Mouse (Mus musculus) MEL (cell line): ENCODE measurements around the gene Prok1. TPM values are rescaled to one million over a fixed set of nuclear protein-coding genes. Genes with fewer than 3 reads are reported as not detected.

Experiments
- DNase-seq: peaks from one replicate; pipeline ENCODE4 v3.0.0; 2011; ENCODE audit warnings: low read depth, low spot score
- H3K27ac ChIP-seq: 2 replicates; pipeline ENCODE4 v1.5.1; 2012; ENCODE audit warnings: low read depth, mild to moderate bottlenecking, control low read depth, low read length, moderate library complexity; ENCODE audit not compliant: control insufficient read depth
- H3K27me3 ChIP-seq, 2 experiments: fragments of 150-350 bp in 1 of 2; sonication (generic) in 1 of 2; 2 replicates each; pipeline ENCODE4 v1.6.1; 2012; ENCODE audit warnings: low read length in 2 of 2, mild to moderate bottlenecking in 2 of 2, improper control_type of control experiment in 1 of 2, moderate library complexity in 1 of 2; ENCODE audit not compliant: insufficient read depth in 2 of 2, control insufficient read depth in 1 of 2
- H3K36me3 ChIP-seq, 2 experiments: 2 replicates each; pipeline ENCODE4 v1.6.1; 2012 to 2014; ENCODE audit warnings: low read length in 2 of 2, improper control_type of control experiment in 1 of 2, inconsistent platforms in 1 of 2, mild to moderate bottlenecking in 1 of 2; ENCODE audit not compliant: insufficient read depth in 2 of 2, control insufficient read depth in 1 of 2
- H3K4me1 ChIP-seq, 2 experiments: fragments of 150-350 bp in 1 of 2; sonication (generic) in 1 of 2; 2 replicates each; pipeline ENCODE4 v1.6.1; 2012; ENCODE audit warnings: low read length in 2 of 2, improper control_type of control experiment in 1 of 2, mild to moderate bottlenecking in 1 of 2; ENCODE audit not compliant: insufficient read depth in 2 of 2, control insufficient read depth in 1 of 2
- H3K4me3 ChIP-seq, 2 experiments: fragments of 150-350 bp in 1 of 2; sonication (generic) in 1 of 2; 2 replicates each; pipeline ENCODE4 v1.5.1; 2012; ENCODE audit warnings: low read depth in 2 of 2, low read length in 2 of 2, mild to moderate bottlenecking in 2 of 2, moderate library complexity in 2 of 2, control low read depth in 1 of 2, improper control_type of control experiment in 1 of 2; ENCODE audit not compliant: control insufficient read depth in 1 of 2, insufficient read depth in 1 of 2
- H3K79me2 ChIP-seq: 2 replicates; pipeline ENCODE4 v1.6.1; 2012; ENCODE audit warnings: mild to moderate bottlenecking, low read length, moderate library complexity; ENCODE audit not compliant: control insufficient read depth, poor library complexity, insufficient read depth
- H3K9ac ChIP-seq: 2 replicates; pipeline ENCODE4 v1.6.1; 2012; ENCODE audit warnings: low read depth, mild to moderate bottlenecking, control low read depth, low read length, moderate library complexity; ENCODE audit not compliant: control insufficient read depth, poor library complexity, severe bottlenecking
- H3K9me3 ChIP-seq: fragments of 150-350 bp; sonication (generic); replicated peaks from 2 replicates; pipeline ENCODE4 v1.6.1; 2012; ENCODE audit warnings: mild to moderate bottlenecking, low read length, improper control_type of control experiment, moderate library complexity; ENCODE audit not compliant: insufficient read depth
- CTCF ChIP-seq, 3 experiments: IDR thresholded peaks in 2 of 3; conservative IDR thresholded peaks in 1 of 3; 2 replicates each; pipeline ENCODE4 v1.5.1; 2011 to 2012; ENCODE audit warnings: low read length in 3 of 3, low read depth in 2 of 3, mild to moderate bottlenecking in 2 of 3, improper control_type of control experiment in 1 of 3, inconsistent platforms in 1 of 3, mixed read lengths in 1 of 3, moderate library complexity in 1 of 3; ENCODE audit not compliant: control insufficient read depth in 1 of 3, insufficient read depth in 1 of 3, poor library complexity in 1 of 3, severe bottlenecking in 1 of 3
- E2F4 ChIP-seq: IDR thresholded peaks from 2 replicates; pipeline ENCODE4 v1.6.1; 2011; ENCODE audit warnings: low read depth, low read length, improper control_type of control experiment, borderline replicate concordance
- EP300 ChIP-seq, 2 experiments: IDR thresholded peaks; 2 replicates each; pipeline ENCODE4 v1.6.1; 2011; ENCODE audit warnings: improper control_type of control experiment in 2 of 2, low read length in 2 of 2, low read depth in 1 of 2, mild to moderate bottlenecking in 1 of 2
- ETS1 ChIP-seq: IDR thresholded peaks from 2 replicates; pipeline ENCODE4 v1.6.1; 2012; ENCODE audit warnings: low read depth, mild to moderate bottlenecking, inconsistent platforms, low read length, improper control_type of control experiment, moderate library complexity
- GATA1 ChIP-seq: IDR thresholded peaks from 2 replicates; pipeline ENCODE4 v1.6.1; 2011; ENCODE audit warnings: low read depth, low read length, improper control_type of control experiment
- JUND ChIP-seq: IDR thresholded peaks from 2 replicates; pipeline ENCODE4 v1.6.1; 2011; ENCODE audit warnings: low read depth, mild to moderate bottlenecking, improper control_type of control experiment, low read length
- KAT2A ChIP-seq: conservative IDR thresholded peaks from 2 replicates; pipeline ENCODE4 v1.6.1; 2012; ENCODE audit warnings: low read depth, low read length, improper control_type of control experiment, inconsistent platforms
- MAX ChIP-seq: IDR thresholded peaks from 2 replicates; pipeline ENCODE4 v1.6.1; 2011; ENCODE audit warnings: low read length, improper control_type of control experiment
- MAZ ChIP-seq: IDR thresholded peaks from 2 replicates; pipeline ENCODE4 v1.6.1; 2012; ENCODE audit warnings: low read depth, mild to moderate bottlenecking, inconsistent platforms, low read length, improper control_type of control experiment
- MEF2A ChIP-seq: IDR thresholded peaks from 2 replicates; pipeline ENCODE4 v1.6.1; 2014; ENCODE audit warnings: low read depth, mild to moderate bottlenecking, inconsistent platforms, low read length, improper control_type of control experiment; ENCODE audit not compliant: poor library complexity, insufficient replicate concordance, severe bottlenecking; ENCODE audit errors: extremely low read depth
- MXI1 ChIP-seq: IDR thresholded peaks from 2 replicates; pipeline ENCODE4 v1.6.1; 2011; ENCODE audit warnings: mild to moderate bottlenecking, low read depth, low read length, improper control_type of control experiment
- MYB ChIP-seq: IDR thresholded peaks from 2 replicates; pipeline ENCODE4 v1.6.1; 2011; ENCODE audit warnings: mild to moderate bottlenecking, low read depth, low read length, improper control_type of control experiment
- POLR2A ChIP-seq, 2 experiments: IDR thresholded peaks; 2 replicates each; pipeline ENCODE4 v1.6.1; 2011 to 2012; ENCODE audit warnings: low read length in 2 of 2, mild to moderate bottlenecking in 2 of 2, control low read depth in 1 of 2, improper control_type of control experiment in 1 of 2, low read depth in 1 of 2, moderate library complexity in 1 of 2; ENCODE audit not compliant: control insufficient read depth in 1 of 2, insufficient read depth in 1 of 2, poor library complexity in 1 of 2
- POLR2AphosphoS5 ChIP-seq: IDR thresholded peaks from 2 replicates; pipeline ENCODE4 v1.6.1; 2012; ENCODE audit warnings: low read depth, borderline replicate concordance, mild to moderate bottlenecking, inconsistent platforms, low read length, moderate library complexity, mixed read lengths
- RCOR1 ChIP-seq: IDR thresholded peaks from 2 replicates; pipeline ENCODE4 v1.6.1; 2012; ENCODE audit warnings: low read depth, mild to moderate bottlenecking, inconsistent platforms, low read length, improper control_type of control experiment
- SMC3 ChIP-seq: IDR thresholded peaks from 2 replicates; pipeline ENCODE4 v1.6.1; 2011; ENCODE audit warnings: low read depth, low read length, improper control_type of control experiment
- TAL1 ChIP-seq: IDR thresholded peaks from 2 replicates; pipeline ENCODE4 v1.6.1; 2012; ENCODE audit warnings: mild to moderate bottlenecking, inconsistent platforms, low read length, moderate library complexity, mixed read lengths
- TBP ChIP-seq: IDR thresholded peaks from 2 replicates; pipeline ENCODE4 v1.8.0; 2011; ENCODE audit warnings: low read depth, low read length, improper control_type of control experiment
- UBTF ChIP-seq: IDR thresholded peaks from 2 replicates; pipeline ENCODE4 v1.6.1; 2012; ENCODE audit warnings: low read depth, mild to moderate bottlenecking, inconsistent platforms, low read length, improper control_type of control experiment, moderate library complexity, borderline replicate concordance; ENCODE audit not compliant: insufficient read depth
- USF1 ChIP-seq: IDR thresholded peaks from 2 replicates; pipeline ENCODE4 v1.6.1; 2014; ENCODE audit warnings: low read depth, mild to moderate bottlenecking, inconsistent platforms, low read length, improper control_type of control experiment, moderate library complexity
- ZC3H11A ChIP-seq: IDR thresholded peaks from 2 replicates; pipeline ENCODE4 v1.6.1; 2012; ENCODE audit warnings: low read depth, mild to moderate bottlenecking, inconsistent platforms, low read length, improper control_type of control experiment
- ZKSCAN1 ChIP-seq: IDR thresholded peaks from 2 replicates; pipeline ENCODE4 v1.6.1; 2012; ENCODE audit warnings: low read depth, mild to moderate bottlenecking, inconsistent platforms, low read length, improper control_type of control experiment, moderate library complexity
- ZMIZ1 ChIP-seq: IDR thresholded peaks from 2 replicates; pipeline ENCODE4 v1.6.1; 2012; ENCODE audit warnings: low read depth, mild to moderate bottlenecking, inconsistent platforms, low read length, improper control_type of control experiment, moderate library complexity
- polyA plus RNA-seq, 2 experiments: library from polyadenylated mRNA; stranded (reverse) in 1 of 2; unstranded in 1 of 2; fragments of >175 nt in 1 of 2; fragments of >200 nt in 1 of 2; gene quantifications; 2 replicates each; pipeline versions ENCODE4 v1.2.1 to v1.2.4; 2012; ENCODE audit warnings: low replicate concordance in 2 of 2, low read depth in 1 of 2; ENCODE audit not compliant: insufficient read length in 2 of 2, insufficient read depth in 1 of 2, missing spikeins in 1 of 2
- total RNA-seq: library from RNA; depleted of rRNA; stranded (reverse); fragments of 300-350 nt; gene quantifications from 2 replicates; pipeline ENCODE4 v1.2.3, GENCODE M21; 2012

The Prok1 gene
- total and polyA plus RNA-seq, 3 experiments: not detected

- Histone ChIP-seq H3K9ac (no peak overlapping the region), H3K4me3 (no peak overlapping the region), H3K27me3 (no peaks in the 10 kb centered on the region), H3K9me3 (no peaks in the 10 kb centered on the region), H3K4me1 (no peaks in the 10 kb centered on the region), H3K27ac (no peak overlapping the region), H3K79me2 (no peaks in the 10 kb centered on the region), H3K36me3 (no peaks in the 10 kb centered on the region)
- DNase-seq: no peak
- TF ChIP-seq CTCF (IDR thresholded peaks at IDR 0.05 in 2 of 3, conservative IDR thresholded peaks at IDR 0.05 in 1 of 3; ENCODE audit: control insufficient read depth in 1 of 3, insufficient read depth in 1 of 3, low read depth in 2 of 3, low read length in 3 of 3, poor library complexity in 1 of 3, severe bottlenecking in 1 of 3) (no peak), JUND (no peak), POLR2AphosphoS5 (no peak), TBP (no peak), MXI1 (no peak), ZC3H11A (no peak), ETS1 (no peak), E2F4 (no peak), UBTF (no peak), MAX (no peak), SMC3 (no peak), GATA1 (no peak), RCOR1 (no peak)
Observed at GRCm38 (mm10) chr3:107231202-107231601, 8.3 kb downstream of the Prok1 start.

- no peak for DNase-seq
- no peaks in the 10 kb centered on the region for H3K4me1 ChIP-seq
- no peaks in the 10 kb centered on the region for H3K9me3 ChIP-seq
- TF ChIP-seq MAX: no peak
- TF ChIP-seq ZKSCAN1: no peak
- TF ChIP-seq TAL1: no peak
- TF ChIP-seq KAT2A: no peak
- no peak for TF ChIP-seq SMC3
- no peak for TF ChIP-seq ZC3H11A
- no peak for TF ChIP-seq E2F4
- no peak for TF ChIP-seq POLR2A (IDR thresholded peaks at IDR 0.05; ENCODE audit: control insufficient read depth in 1 of 2, insufficient read depth in 1 of 2, low read depth in 1 of 2, low read length in 2 of 2, poor library complexity in 1 of 2)
- TF ChIP-seq CTCF (IDR thresholded peaks at IDR 0.05 in 2 of 3, conservative IDR thresholded peaks at IDR 0.05 in 1 of 3; ENCODE audit: control insufficient read depth in 1 of 3, insufficient read depth in 1 of 3, low read depth in 2 of 3, low read length in 3 of 3, poor library complexity in 1 of 3, severe bottlenecking in 1 of 3): no peak
- TF ChIP-seq MYB: no peak
- no peak for TF ChIP-seq JUND
- no peak for TF ChIP-seq EP300 (IDR thresholded peaks at IDR 0.05; ENCODE audit: low read depth in 1 of 2, low read length in 2 of 2)
- TF ChIP-seq MAZ: no peak
- no peak for TF ChIP-seq ETS1
- no peak for TF ChIP-seq USF1
- no peak for TF ChIP-seq GATA1
- TF ChIP-seq MXI1: no peak
- TF ChIP-seq ZMIZ1: no peak
- no peak for TF ChIP-seq MEF2A
- TF ChIP-seq, all 39 proteins: peak for 0
- H3K27me3 ChIP-seq: no peaks in the 10 kb centered on the region
- H3K36me3 ChIP-seq: no peaks in the 10 kb centered on the region
- no peak within 1 kb of the TSS for H3K9ac ChIP-seq
- H3K27ac ChIP-seq: no peak within 1 kb of the TSS
- H3K4me3 ChIP-seq: no peak within 1 kb of the TSS
- no peaks in the 10 kb centered on the region for H3K79me2 ChIP-seq
Observed at GRCm38 (mm10) chr3:107230527-107230926, 9.0 kb downstream of the Prok1 start, which contains the start of gene A630076J17Rik. Gene A630076J17Rik, plus strand, starts transcription at chr3:107230614.
